Mouse (Mus musculus): ENCODE measurements around the gene Obox1. TPM values are rescaled to one million over a fixed set of nuclear protein-coding genes. Genes with fewer than 3 reads are reported as not detected.
"Not testable (repeated sequence)": the region's sequence is repeated elsewhere in the genome, so short reads cannot be mapped to it uniquely, and the experiment has no call there.

The Obox1 gene
- total RNA-seq (2021): not detected
- long read RNA-seq, experiment 1: 0 reads
- long read RNA-seq, experiment 2: 0 reads

GRCm38 (mm10) chr7:15388421-15388998 lies at the start of gene Obox1, which contains the start of gene Obox2:
Gene Obox1, plus strand, starts transcription at chr7:15388948.
Gene Obox2, plus strand, starts transcription at chr7:15388721.
- DNase-seq (ENCODE audit: low spot score in 2 of 2): not testable (repeated sequence)

GRCm38 (mm10) chr7:15399147-15399874 lies 10.6 kb downstream of the Obox1 start:
- not testable (repeated sequence) for DNase-seq (ENCODE audit: low spot score in 2 of 2)

- not testable (repeated sequence) for DNase-seq (ENCODE audit: low spot score in 2 of 2)
These were observed 18.1 kb downstream of the Obox1 start for GRCm38 (mm10) chr7:15406816-15407215.

- not testable (repeated sequence) for DNase-seq (ENCODE audit: low spot score in 2 of 2)
These were observed 29.3 kb downstream of the Obox1 start for GRCm38 (mm10) chr7:15418046-15418445.

GRCm38 (mm10) chr7:15425537-15425936 lies 36.8 kb downstream of the Obox1 start:
- not testable (repeated sequence) for DNase-seq (ENCODE audit: low spot score in 2 of 2)

- not testable (repeated sequence) for DNase-seq (ENCODE audit: low spot score in 2 of 2)
These were observed 120.7 kb downstream of the Obox1 start for GRCm38 (mm10) chr7:15509411-15509810.

Other genes starting within 250 kb of the Obox1 start
- not detected for gene Obox2, start 227 bp upstream of the Obox1 start, total RNA-seq (2021)

All from adrenal gland, adult 18-20 months (tissue).